Mouse (Mus musculus) megakaryocyte, embryonic 14.5 days (primary cell): ENCODE measurements at regions not wholly inside any gene's neighbourhood (a gene's known extent, or its start where the extent isn't known, plus 50 kb on each side); places are given as distances from the start of the nearest gene placed in this dataset.

Experiments
- FLI1 ChIP-seq: IDR thresholded peaks from 2 replicates; pipeline ENCODE4 v1.6.1; 2012; ENCODE audit warnings: low read length, inconsistent platforms, mixed read lengths
- GATA1 ChIP-seq: IDR thresholded peaks from 3 replicates; pipeline ENCODE4 v1.6.1; 2012; ENCODE audit warnings: mixed read lengths, low read length, inconsistent platforms, borderline replicate concordance

DNA sequence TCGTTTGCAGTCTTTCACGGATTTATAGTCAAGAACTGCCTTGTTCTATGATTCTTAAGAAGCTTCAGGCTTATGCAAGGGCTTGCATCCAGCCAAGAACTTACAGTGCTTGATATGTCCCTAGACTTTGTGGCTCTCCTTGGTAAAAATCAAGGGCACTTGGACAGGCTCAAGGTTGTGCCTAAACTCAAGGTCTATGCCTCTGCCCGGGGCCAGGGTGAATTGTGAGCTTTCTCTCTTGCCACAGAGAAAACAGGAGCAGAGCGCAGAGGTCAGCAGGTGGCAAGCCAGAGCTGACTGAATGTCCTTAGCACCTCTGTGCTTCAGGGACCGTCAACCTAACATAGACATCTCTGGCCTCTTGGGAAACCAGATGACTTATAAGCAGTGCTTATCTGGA is 413.2 kb downstream of the Ate1 start:
- TF ChIP-seq GATA1, result no peak
- TF ChIP-seq FLI1, result no peak
